Mouse (Mus musculus) stomach, postnatal 0 days (tissue): Measurements from ENCODE around the gene Rpn2.

Source experiments
- CTCF ChIP-seq: IDR thresholded peaks from 2 replicates; pipeline ENCODE4 v1.5.1; 2016; ENCODE audit warnings: antibody characterized with exemption, low read depth, mild to moderate bottlenecking, moderate library complexity
- EP300 ChIP-seq: optimal IDR thresholded peaks from 2 replicates; pipeline ENCODE3; 2016; ENCODE audit warnings: antibody characterized with exemption

DNA sequence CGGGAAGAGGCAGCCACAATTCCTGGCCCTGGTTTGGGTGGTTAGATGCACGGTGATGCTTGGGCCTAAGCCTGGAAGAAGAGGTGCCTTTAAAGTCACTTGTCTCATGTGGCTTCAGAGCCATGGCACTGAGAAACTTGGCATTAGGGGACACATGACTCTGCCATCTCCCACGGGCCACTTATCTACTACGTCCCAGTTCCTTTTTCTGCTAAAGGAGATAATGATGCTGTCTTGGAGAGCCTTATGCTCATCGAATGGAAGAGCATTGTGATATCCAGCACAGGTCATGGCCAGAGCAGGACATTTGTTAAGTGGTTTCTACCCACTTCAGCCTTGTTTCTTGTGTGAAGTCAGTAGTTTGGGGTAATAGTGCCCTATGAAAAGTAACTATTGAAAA lies 10.2 kb downstream of the Rpn2 start:
- TF ChIP-seq CTCF = no peak
- no peak for TF ChIP-seq EP300
